Mouse (Mus musculus): ENCODE results near the gene Upf2.

Upf2 gene

DNA sequence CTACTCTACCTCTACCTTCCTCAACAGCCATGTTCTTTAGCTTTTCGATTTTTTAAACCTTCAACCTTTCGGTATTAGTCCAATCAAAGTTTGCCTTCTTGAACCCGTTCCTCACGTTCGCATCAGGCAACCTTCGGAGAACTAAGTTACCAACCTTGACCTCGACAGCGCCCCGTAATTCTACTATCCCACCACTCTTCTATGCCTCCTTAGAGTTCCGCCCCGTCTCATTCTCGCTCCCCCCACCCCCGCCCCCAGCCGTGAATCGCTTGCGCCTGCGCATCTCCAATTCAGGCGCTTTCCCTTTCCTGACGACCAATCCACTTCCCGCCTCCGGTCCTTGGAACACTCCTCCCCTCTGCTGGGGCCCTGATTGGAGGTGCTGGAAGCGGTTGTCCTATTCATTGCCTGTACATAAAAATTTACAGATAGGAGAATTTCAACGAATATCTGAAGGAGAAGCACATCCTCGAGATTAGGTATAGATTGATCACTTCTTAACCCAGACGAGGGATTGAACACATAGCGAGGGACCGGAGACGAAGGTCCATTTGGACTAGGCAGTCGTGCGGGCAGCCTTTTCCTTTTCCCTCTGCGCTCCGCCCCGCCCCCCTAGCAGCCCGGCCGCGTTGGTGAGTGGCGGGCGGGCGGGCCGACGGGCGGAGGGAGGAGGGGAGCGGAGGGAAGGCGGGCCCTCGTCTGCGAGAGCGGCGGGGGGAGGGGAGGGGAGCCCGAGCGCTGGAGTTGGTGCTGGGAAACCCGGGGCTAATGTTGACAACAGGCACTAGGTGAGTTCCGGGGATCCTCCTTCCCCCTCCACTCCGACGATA lies at the start of gene Upf2:
Gene Upf2 (plus strand): TSS at position 704 of the 830 bp plus-strand sequence.
- DNase-seq (ENCODE audit: low spot score in 2 of 2), result peak; percentile 87 to 91

- DNase-seq (ENCODE audit: low spot score in 2 of 2), result peak in 1 of 2 experiments; percentile 29
These were observed 45.2 kb upstream of the Upf2 start for GRCm38 (mm10) chr2:5906092-5906491.

GRCm38 (mm10) chr2:5906625-5907024 lies 44.6 kb upstream of the Upf2 start:
- DNase-seq (ENCODE audit: low spot score in 2 of 2), result no peak

GRCm38 (mm10) chr2:5911282-5911965 lies 39.8 kb upstream of the Upf2 start:
- DNase-seq (ENCODE audit: low spot score in 2 of 2), result no peak

DNA sequence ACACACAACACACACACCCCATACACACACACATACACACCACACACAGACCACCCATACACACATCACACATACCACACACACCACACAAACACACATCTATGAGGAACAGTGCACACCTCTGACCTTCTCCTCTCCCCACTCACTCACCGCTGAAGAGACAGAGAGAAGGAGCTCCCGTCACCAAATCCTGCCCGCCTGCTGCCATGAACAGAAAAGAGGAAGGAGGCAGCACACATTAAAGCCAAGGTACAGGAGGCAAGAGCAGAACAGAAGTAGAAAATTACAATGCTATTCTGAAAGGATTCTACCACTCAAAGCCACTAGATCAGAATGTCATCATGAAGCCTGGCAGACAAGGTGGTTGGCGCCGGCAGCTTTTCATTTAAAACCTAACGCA lies 28.4 kb upstream of the Upf2 start:
- no peak for DNase-seq (ENCODE audit: low spot score in 2 of 2)

- DNase-seq (ENCODE audit: low spot score in 2 of 2), result no peak
These were observed 27.5 kb upstream of the Upf2 start for GRCm38 (mm10) chr2:5923786-5924185.

DNA sequence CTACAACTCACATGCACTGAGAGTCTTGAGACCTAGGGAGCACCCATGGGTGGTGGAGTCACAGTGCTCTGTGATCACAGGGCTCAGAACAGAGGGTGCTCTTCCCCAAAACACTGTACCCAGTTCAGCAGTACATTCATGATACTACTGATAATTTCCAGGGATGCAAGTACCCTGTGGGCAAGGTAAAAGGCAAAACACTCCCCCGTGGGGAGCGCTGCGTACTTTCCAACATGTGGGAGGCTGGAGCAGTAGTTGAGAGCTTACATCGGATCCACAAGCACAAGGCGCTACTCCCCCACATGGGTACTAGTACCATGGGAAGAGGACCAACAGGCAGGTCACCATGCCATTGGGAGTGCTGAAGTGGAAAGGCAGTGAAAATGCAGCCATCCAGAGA lies 23.8 kb upstream of the Upf2 start:
- no peak for DNase-seq (ENCODE audit: low spot score in 2 of 2)

- DNase-seq (ENCODE audit: low spot score in 2 of 2), result no peak
These were observed 21.5 kb upstream of the Upf2 start for GRCm38 (mm10) chr2:5929793-5930192.

DNA sequence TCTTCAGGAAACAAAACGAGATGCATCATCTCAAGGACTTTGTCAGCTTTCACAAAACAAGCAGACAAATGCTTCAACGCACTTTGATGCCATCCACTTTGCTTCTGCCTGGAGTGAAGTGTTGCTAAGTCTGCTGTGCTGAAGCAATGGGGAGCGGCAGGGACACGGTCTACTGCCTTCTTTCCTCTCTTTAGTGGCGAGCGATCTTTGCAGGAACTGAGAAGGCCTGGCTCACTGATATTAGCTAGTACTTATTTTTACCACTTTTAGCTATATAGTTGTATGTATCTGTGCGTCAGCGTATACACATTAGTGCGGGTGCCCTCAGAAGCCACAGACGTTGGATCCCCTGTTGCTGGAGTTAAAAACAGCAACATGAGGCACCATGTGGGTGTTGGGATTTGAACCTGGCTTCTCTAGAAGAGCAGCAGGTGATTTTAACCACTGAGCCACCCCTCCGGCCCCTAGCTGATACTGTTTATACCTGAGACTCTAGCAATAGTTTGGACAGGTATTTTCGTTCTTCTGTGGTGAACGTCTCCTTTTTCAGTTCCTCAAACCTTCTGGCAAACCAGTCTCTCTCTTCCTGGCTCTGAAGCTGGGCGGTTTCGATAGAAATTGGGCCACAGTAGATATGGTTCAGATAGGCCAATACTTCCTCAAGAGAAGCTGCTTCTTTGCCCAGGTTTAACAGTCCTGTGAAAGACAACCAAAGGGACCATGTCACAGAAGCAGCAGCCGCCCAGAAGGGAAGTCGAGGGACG lies 20.8 kb upstream of the Upf2 start:
- DNase-seq (ENCODE audit: low spot score in 2 of 2), result no peak

DNA sequence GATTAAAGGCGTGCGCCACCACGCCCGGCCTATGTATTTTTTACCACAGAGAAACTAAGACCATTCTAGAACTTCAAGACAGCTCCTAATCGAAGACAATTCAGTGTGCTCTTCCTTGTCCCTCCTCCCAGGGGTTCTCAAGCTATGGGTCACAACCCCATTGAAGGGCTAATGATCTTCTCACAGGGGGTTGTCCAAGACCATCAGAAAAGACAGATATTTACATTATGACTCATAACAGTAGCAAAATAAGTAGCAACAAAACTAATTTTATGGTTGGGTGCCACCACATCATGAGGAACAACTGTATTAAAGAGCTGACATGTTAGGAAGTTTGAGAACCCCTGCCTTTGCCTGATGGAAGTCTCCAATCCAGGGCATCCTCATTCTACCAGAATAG lies 19.3 kb upstream of the Upf2 start:
- DNase-seq (ENCODE audit: low spot score in 2 of 2), result no peak

DNA sequence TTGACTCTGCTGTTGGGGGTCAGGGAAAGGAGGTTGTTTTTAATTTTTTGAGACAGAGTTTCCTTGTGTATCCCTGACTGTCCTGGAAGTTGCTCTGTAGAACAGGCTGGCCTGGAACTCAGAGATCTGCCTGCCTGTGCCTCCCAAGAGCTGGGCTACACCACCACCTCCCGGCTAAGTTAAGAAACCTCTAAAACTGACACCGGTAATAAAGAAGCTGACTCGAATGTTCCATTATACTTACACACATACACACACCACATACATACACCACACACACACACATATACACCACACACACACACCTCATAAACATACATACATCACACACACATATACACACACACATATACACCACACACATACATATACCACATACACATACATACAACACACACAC lies 16.3 kb upstream of the Upf2 start:
- no peak for DNase-seq (ENCODE audit: low spot score in 2 of 2)

DNA sequence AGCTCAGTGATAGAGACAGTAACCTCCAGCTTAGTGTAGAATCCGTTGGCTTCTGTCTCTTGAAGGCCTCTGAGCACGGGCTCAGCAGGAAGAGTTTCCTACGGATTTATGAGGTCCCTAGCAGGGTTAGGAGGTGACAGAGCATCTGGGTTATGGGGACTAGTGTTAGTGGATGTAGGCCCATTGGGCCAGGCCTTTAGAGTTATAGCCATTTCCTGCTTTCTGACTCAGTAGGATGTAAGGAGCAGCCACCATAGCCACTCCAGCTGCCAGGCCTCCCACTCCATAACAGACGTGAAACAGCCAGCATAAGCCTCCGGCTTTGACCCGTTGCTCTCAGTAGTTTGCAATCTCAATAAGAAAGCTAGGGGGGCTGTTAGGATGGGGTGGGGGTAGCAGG lies 15.2 kb upstream of the Upf2 start:
- no peak for DNase-seq (ENCODE audit: low spot score in 2 of 2)

DNA sequence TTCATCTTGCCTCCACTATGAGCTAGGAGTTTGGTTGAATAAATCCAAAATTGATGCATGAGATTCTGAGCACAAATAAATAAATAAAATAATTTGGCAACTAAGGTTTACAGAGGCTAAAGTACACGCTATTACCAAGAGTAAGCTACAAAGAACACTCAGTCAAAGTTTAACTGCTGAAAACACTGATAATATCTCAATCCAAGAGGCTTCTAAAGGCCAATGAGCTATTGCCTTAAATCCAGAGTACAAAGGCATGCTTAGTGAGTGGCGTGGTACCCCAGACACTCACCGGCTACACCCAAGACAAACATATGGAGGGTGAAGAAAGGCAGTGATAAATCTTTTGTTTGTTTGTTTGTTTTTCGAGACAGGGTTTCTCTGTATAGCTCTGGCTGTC lies 14.7 kb upstream of the Upf2 start:
- DNase-seq (ENCODE audit: low spot score in 2 of 2), result no peak

GRCm38 (mm10) chr2:5939319-5939718 lies 11.9 kb upstream of the Upf2 start:
- DNase-seq (ENCODE audit: low spot score in 2 of 2), result no peak

GRCm38 (mm10) chr2:5939911-5940310 lies 11.4 kb upstream of the Upf2 start:
- DNase-seq (ENCODE audit: low spot score in 2 of 2), result no peak

DNA sequence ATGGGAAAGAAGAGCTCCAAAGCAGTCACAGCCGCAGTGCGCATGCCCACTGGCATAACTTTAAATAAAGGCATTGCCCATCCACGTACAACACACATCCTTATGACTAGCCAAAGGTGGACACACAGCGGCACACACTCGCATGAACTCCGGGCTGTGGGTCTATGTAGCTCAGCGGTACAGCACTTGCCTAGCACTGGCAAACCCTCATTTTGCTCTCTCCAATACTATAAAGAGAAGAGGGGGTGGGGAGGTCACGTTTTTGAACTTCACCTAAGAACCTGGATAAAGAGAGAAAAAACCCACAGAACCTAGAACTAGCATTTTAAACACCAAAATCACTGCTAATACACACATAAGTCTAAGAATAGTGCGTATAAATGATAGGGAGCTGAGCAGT lies 10.3 kb upstream of the Upf2 start:
- DNase-seq (ENCODE audit: low spot score in 2 of 2), result no peak

DNA sequence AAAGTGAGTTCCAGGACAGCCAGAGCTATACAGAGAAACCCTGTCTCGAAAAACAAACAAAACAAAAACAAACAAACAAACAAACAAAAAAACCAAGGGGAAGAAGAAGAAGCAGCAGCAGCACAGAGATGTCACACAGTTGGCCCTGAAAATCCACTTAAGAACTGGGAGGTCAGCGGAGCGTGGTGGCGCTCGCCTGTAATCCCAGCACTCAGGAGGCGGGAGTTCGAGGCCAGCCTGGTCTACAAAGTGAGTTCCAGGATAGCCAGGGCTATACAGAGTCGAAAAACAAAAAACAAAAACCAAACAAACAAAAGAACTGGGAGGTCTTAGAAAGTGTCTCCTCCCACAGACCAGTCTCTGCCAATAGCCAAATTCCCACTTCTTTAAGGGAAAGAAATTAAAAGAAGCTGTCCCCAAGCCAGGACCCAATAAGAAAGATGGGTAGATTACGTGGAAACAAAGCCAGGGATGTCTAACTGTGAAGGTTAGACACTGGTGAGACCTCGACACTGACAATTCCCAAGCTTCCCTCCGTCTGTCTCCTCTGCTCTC lies 9.3 kb upstream of the Upf2 start:
- no peak for DNase-seq (ENCODE audit: low spot score in 2 of 2)

DNA sequence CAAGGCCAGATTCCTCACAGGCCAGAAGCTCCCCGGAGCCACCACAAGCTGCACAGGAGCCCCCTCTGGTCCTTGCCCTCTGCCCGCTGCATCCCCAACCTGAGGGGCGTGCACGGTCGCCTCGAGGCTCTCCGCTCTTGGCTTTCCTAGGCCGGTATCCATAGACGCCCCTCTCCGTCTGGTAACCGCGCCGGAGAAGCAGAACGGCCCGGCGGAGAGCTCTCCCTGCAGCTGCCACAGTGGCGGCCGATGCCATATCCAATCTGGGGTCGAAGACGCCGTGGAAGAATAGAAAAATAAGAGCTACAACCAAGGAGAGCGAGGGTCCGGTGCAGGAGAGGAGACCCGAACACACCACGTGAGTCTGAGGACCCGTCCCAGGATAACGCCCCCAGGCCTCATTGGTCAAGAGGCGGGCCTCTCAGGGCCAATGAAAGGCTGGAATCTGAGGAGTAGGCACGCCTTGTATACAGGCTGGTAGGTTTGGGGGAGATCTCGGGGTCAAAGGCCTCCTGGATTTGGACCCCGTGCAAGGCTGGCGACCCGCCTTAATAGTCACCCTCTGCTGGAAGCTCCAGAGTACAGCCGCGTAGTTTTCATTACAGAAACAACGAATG lies 8.7 kb upstream of the Upf2 start, which contains the start of gene Dhtkd1:
Gene Dhtkd1 (minus strand): TSS at position 377 of the 617 bp plus-strand sequence.
- peak; percentile 60 to 69 for DNase-seq (ENCODE audit: low spot score in 2 of 2)

- DNase-seq (ENCODE audit: low spot score in 2 of 2), result no peak
These were observed 8.2 kb upstream of the Upf2 start for GRCm38 (mm10) chr2:5943071-5943470.

DNA sequence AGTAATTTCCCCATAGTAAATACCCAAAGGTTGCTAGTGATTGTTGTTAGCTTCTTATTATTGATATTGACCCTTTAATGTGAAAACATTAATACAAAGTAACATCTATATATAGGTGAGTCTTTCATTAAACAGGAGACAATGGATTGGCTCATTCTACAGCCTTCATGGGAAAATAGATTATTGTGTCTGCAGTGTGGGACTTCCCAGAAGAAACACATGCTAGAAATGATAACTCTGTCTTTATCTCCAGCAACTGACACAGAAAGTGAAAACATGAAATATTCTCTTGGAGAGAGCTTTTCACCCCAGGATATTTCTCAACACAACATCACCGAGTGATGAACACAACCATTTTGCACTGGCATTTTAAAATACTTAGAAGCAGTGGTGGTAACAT lies 5.6 kb upstream of the Upf2 start:
- no peak for DNase-seq (ENCODE audit: low spot score in 2 of 2)

DNA sequence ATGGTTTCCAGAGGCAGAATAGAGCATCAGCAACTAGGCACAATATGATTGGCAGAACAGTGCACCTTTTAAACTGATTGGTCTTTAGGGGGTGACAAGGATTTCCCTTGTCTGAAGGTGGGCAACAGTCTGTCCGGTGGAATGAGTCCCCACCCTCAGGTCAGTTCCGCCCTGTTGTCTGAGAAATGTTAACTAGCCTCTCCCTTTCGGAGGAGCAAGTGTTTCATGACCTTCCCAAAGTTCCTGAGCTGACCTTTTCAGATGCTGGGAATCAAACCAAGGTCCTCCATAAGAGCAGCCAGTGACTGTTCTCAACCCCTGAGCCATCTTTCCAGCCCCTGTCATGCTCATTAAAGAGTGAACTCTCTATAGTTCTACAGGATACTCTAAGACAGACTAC lies 4.4 kb upstream of the Upf2 start:
- DNase-seq (ENCODE audit: low spot score in 2 of 2), result no peak

- no peak for DNase-seq (ENCODE audit: low spot score in 2 of 2)
These were observed 2.3 kb upstream of the Upf2 start for GRCm38 (mm10) chr2:5948964-5949363.

Measured in right cerebral cortex, postnatal 36 days (tissue).